In the genomic region with DNA sequence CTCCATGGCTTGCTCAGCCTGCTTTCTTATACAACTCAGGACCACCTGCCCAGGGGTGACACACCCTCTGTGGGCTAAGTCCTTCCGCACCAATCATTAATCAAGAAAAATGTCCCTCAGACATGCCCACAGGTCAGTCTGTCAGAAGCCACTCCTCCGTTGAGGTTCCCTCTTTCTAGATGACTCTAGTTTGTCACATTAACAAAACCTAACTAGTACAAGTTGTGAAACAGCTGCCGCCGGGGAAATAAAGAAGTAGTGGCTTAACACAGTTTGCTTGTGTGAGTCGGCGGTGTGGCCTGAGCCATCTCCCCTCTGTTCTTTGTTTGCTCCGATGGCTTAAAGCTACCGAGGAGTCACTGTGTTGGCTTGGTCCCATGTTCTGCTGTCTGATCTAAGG, we compare ENCODE assay signal across 11 mouse cellular contexts. TPM values are rescaled to one million over a fixed set of nuclear protein-coding genes. Genes with fewer than 3 reads are reported as not detected.
DNase-seq lines count a peak whose midpoint lies in the region; ATAC-seq and TF ChIP-seq lines count a peak whose summit lies in the region.
"Had no signal": no experiment of that assay in that cellular context is flagged by ENCODE, and none has a peak within 500 bp of the region (broad histone marks: within the 10 kb centered on the region; RNA-seq: fewer than 3 reads in every experiment).

No protein-coding gene starts in this region.

- H3K9ac ChIP-seq in embryonic facial prominence, embryonic 15.5 days = no peak overlapping the region
- H3K9ac ChIP-seq in limb, embryonic 15.5 days = no peak overlapping the region

- peak overlapping the region; percentile 35 for H3K27ac ChIP-seq in embryonic facial prominence, embryonic 15.5 days (replicated peaks)
- H3K27ac ChIP-seq in embryonic facial prominence, embryonic 10.5 days (replicated peaks) = no peak overlapping the region
- no peak overlapping the region for H3K27ac ChIP-seq in kidney, adult 2 months (ENCODE audit: insufficient read depth, low read depth, low read length)
- peak overlapping the region; percentile 52; the same call in 1 of the 2 replicates for H3K27ac ChIP-seq in limb, embryonic 15.5 days
- H3K27ac ChIP-seq: gastrocnemius, adult 2 months had no signal

- no peak for TF ChIP-seq POLR2A in kidney, adult 2 months (IDR thresholded peaks at IDR 0.05; ENCODE audit: low read depth, low read length)

- TF ChIP-seq CTCF in kidney, adult 2 months (conservative IDR thresholded peaks at IDR 0.05; ENCODE audit: insufficient read depth, insufficient read length, low read depth, low read length) = no peak

- peaks cover 15% of the 10 kb centered on the region for H3K4me1 ChIP-seq in embryonic facial prominence, embryonic 15.5 days
- peaks cover 17% of the 10 kb centered on the region for H3K4me1 ChIP-seq in embryonic facial prominence, embryonic 10.5 days
- peaks cover 7% of the 10 kb centered on the region; the same call in 1 of the 2 replicates for H3K4me1 ChIP-seq in kidney, adult 2 months (ENCODE audit: control insufficient read depth, insufficient read depth, low read length)
- peaks cover 14% of the 10 kb centered on the region for H3K4me1 ChIP-seq in limb, embryonic 15.5 days

- no peak overlapping the region for H3K4me3 ChIP-seq in embryonic facial prominence, embryonic 15.5 days (replicated peaks)
- H3K4me3 ChIP-seq in embryonic facial prominence, embryonic 10.5 days = no peak overlapping the region
- H3K4me3 ChIP-seq in kidney, adult 2 months (ENCODE audit: insufficient read depth, low read depth, low read length) = no peak overlapping the region
- no peak overlapping the region for H3K4me3 ChIP-seq in limb, embryonic 15.5 days

- H3K9me3 ChIP-seq in embryonic facial prominence, embryonic 15.5 days (replicated peaks) = no peaks in the 10 kb centered on the region
- no peaks in the 10 kb centered on the region for H3K9me3 ChIP-seq in embryonic facial prominence, embryonic 10.5 days
- no peaks in the 10 kb centered on the region for H3K9me3 ChIP-seq in limb, embryonic 15.5 days

- H3K27me3 ChIP-seq in embryonic facial prominence, embryonic 15.5 days = no peaks in the 10 kb centered on the region
- peaks cover 18% of the 10 kb centered on the region for H3K27me3 ChIP-seq in embryonic facial prominence, embryonic 10.5 days (replicated peaks; ENCODE audit: low read depth, poor library complexity, severe bottlenecking)
- no peaks in the 10 kb centered on the region for H3K27me3 ChIP-seq in kidney, adult 2 months (replicated peaks; ENCODE audit: control insufficient read depth, insufficient read depth, low read length)
- H3K27me3 ChIP-seq in limb, embryonic 15.5 days = no peaks in the 10 kb centered on the region

- 67% methylated on average over 8 of the region's 8 CpGs for WGBS in embryonic facial prominence, embryonic 15.5 days
- WGBS in embryonic facial prominence, embryonic 10.5 days = 85% methylated on average over 8 of the region's 8 CpGs
- 68% methylated on average over 8 of the region's 8 CpGs for WGBS in kidney, adult 2 months
- WGBS in limb, embryonic 15.5 days = 69% methylated on average over 8 of the region's 8 CpGs

- DNase-seq in embryonic facial prominence, embryonic 10.5 days (ENCODE audit: low spot score) = no peak
- peak; percentile 13 for DNase-seq in kidney, adult 2 months
- DNase-seq in kidney, postnatal 14 days = no peak
- DNase-seq in 416B (ENCODE audit: low read depth) = peak; percentile 53
- no peak for DNase-seq in yolk sac, embryonic 10.5 days (ENCODE audit: low spot score)
- DNase-seq: cerebellum, adult 8-10 months; gastrocnemius, adult 2 months; heart, postnatal 14 days had no signal

- H3K4me2 ChIP-seq in embryonic facial prominence, embryonic 15.5 days (replicated peaks) = no peak overlapping the region
- no peak overlapping the region for H3K4me2 ChIP-seq in limb, embryonic 15.5 days

- H3K36me3 ChIP-seq in embryonic facial prominence, embryonic 15.5 days = no peaks in the 10 kb centered on the region
- H3K36me3 ChIP-seq in embryonic facial prominence, embryonic 10.5 days (replicated peaks) = 0 out of 2 replicates have a peak, but pooled peaks cover 2% of the 10 kb centered on the region
- H3K36me3 ChIP-seq in kidney, adult 2 months (ENCODE audit: control insufficient read depth, insufficient read depth, low read length) = no peaks in the 10 kb centered on the region
- no peaks in the 10 kb centered on the region for H3K36me3 ChIP-seq in limb, embryonic 15.5 days

- no peak for ATAC-seq in embryonic facial prominence, embryonic 15.5 days (ENCODE audit: insufficient number of reproducible peaks, low FRiP score, low TSS enrichment, low read depth)
- no peak for ATAC-seq in limb, embryonic 15.5 days (ENCODE audit: insufficient number of reproducible peaks, low FRiP score, low TSS enrichment, low read depth)
- ATAC-seq in inflammation-experienced regulatory T-cells, adult 6 months = no peak

RNA-seq across cellular contexts. Expression of a gene that starts 36.8 kb away (rescaled TPM):
- 26.8 and 27.5 TPM in 2 replicates for polyA plus RNA-seq in embryonic facial prominence, embryonic 15.5 days (2015; fragmentation: Nextera tagmentation; extraction: Ambion mirVana)
- polyA plus RNA-seq in embryonic facial prominence, embryonic 10.5 days (2016; fragmentation: Nextera tagmentation; extraction: Ambion mirVana) = 16.6 and 18.5 TPM in 2 replicates
- polyA plus RNA-seq in kidney, adult 2 months (2012; rRNA removed) = 9.6 and 12.1 TPM in 2 replicates
- 24.0 and 27.9 TPM in 2 replicates for polyA plus RNA-seq in limb, embryonic 15.5 days (2015; fragmentation: Nextera tagmentation; extraction: Ambion mirVana)
- polyA plus RNA-seq in inflammation-experienced regulatory T-cells, adult 6 months (2017; shearing (Covaris generic)) = 10 to 100 TPM; 10.9 to 14.4 (median 14.0) TPM

RNA-seq across cellular contexts. Expression of a gene that starts 51.1 kb away (rescaled TPM):
- polyA plus RNA-seq in embryonic facial prominence, embryonic 15.5 days (2015; fragmentation: Nextera tagmentation; extraction: Ambion mirVana) = 2,445 and 2,695 TPM in 2 replicates
- polyA plus RNA-seq in embryonic facial prominence, embryonic 10.5 days (2016; fragmentation: Nextera tagmentation; extraction: Ambion mirVana) = 2,636 and 2,772 TPM in 2 replicates
- polyA plus RNA-seq in kidney, adult 2 months (2012; rRNA removed) = 324 and 348 TPM in 2 replicates
- polyA plus RNA-seq in limb, embryonic 15.5 days (2015; fragmentation: Nextera tagmentation; extraction: Ambion mirVana) = 2,561 and 2,592 TPM in 2 replicates
- 100 to 1,000 TPM; 553 to 843 (median 762) TPM for polyA plus RNA-seq in inflammation-experienced regulatory T-cells, adult 6 months (2017; shearing (Covaris generic))

Comparison
In these comparisons a context has a peak if more than half of its experiments do, and no peak if none do; other contexts are left out.
1. H3K27ac ChIP-seq: peak in embryonic facial prominence, embryonic 15.5 days (single experiment) and limb, embryonic 15.5 days (single experiment); none in embryonic facial prominence, embryonic 10.5 days (single experiment) and kidney, adult 2 months (single experiment).
2. DNase-seq: peak in kidney, adult 2 months (single experiment) and 416B (single experiment); none in embryonic facial prominence, embryonic 10.5 days (single experiment), kidney, postnatal 14 days (single experiment) and yolk sac, embryonic 10.5 days (single experiment).